Mouse (Mus musculus) layer of hippocampus, adult 8-10 months (tissue): ENCODE measurements around the gene Yipf1. TPM values are rescaled to one million over a fixed set of nuclear protein-coding genes. Genes with fewer than 3 reads are reported as not detected.

Source experiments
- DNase-seq, 2 experiments: peaks; one replicate each; pipeline ENCODE4 v3.0.0; 2022; ENCODE audit warnings: low spot score in 2 of 2
- total RNA-seq, 4 experiments: library from RNA; stranded (reverse); gene quantifications; 2 replicates each; pipeline ENCODE4 v1.2.4; 2022

Gene Yipf1
- total RNA-seq, 4 experiments from 2014 or later, result 47.8 to 56.9 (median 50.6) TPM

DNA sequence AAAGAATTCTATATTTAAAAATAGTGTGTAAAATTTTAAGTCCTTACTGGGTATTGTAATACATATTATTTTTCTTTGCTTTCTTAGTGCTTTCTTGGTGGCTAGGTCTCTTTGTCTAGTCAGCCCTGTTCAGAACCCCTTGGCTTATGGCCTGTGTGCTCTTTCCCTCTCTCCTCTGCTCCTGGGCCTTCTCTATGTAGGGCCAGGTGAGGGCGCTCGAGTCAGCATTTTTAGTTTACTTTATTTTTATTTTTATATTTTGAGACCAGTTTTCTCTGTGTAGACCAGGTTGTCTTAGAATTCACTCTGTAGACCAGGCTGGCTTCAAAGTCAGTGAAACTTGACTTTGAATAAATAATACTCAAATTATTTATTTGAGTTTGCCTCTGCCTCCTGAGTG lies 58.1 kb downstream of the Yipf1 start:
- DNase-seq, result no peak

DNA sequence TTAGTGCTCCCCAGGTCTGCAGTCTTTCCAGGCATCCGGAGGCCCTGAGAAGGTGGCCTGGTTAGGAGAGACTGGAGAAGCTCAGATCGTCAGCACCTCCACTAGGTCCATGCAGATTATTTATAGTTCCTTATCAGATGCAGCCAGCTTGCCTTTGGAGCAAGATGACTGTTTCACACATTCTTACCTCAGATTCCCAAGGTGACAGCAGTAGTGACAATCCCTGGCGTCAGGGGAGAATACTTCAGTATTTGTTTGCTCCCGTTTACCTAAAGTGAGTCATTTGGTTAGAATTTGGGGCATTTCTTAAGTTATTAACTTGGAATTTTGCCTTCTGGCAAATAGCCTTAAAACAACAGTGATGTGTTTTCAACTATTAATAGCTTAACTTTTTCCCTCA lies 60.5 kb downstream of the Yipf1 start:
- DNase-seq, result no peak

DNA sequence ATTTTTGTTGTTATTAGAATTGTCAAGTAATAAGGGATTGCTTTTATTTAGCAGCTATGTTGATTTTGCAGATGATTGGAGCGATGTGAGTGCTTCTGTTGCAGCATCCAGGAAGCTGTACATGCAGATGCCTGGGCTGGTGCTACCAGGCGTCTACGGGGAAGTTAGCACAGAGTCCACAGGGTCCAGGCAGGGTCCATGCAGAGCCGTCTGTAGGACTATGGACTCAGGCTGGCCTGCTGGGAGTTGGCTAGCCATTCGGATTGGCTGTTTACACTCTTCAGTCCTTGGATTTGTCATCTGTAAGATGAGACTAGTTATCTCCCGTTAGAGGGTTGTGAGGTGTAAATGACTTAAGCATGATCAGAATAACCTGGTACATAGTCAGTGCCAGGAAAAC lies 64.8 kb downstream of the Yipf1 start:
- no peak for DNase-seq

DNA sequence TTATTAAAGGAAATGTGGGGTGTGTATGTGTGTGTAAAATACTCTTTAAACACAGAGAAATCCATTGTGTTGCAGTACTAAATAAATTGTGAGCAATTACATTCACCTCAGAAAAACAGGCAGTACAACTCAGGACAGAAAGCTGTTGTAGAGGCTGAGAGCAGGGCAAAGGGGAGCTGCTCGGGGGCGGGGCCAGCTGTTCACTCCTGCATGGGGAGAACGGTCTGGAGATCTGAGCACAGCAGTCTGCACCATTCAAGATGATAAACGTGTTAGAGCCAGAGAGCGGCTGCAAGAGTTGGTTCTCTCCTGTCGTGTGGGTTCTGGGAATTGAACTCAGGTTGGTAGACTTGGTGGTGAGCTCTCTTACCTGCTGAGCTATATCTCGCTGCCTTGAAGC lies 66.7 kb downstream of the Yipf1 start:
- no peak for DNase-seq

DNA sequence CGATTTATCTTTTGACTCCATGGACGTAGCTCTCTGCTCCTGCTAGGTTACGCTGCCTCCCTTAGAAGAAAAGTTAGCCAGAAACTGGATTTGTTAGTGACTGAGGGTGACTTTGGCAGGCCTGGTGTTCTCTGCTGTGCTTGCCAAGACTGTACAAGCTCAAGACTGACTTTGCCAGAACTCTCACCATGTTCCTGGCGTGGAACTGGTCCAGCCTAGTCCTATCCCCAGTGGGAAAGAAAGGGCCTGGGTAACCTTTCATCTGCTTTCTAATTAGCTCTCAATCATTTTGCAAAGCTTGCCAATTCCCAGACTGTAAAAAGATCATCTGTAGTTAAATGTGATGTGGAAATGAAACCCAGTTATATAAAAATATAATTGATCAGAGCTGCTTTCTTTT lies 72.9 kb downstream of the Yipf1 start:
- peak; percentile 13 to 51 for DNase-seq

DNA sequence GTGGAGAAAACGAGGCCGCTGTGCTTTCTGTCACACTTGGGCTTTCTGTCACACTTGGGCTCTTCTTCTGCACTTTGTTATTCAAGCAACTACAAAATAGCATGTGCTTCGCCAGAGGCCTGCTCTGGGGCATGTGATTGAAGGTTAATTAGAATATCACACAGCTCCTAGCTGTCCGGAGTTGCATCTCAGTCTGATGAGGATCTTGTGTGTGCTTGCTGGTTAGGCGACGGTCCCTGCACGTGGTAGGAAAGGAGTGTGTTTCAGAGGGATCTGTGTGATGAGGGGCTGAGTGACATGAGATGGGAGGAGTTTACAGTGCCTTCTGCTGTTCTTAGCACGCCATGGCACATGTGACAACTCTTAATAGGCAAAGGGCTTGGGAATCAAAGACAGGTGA lies 73.3 kb downstream of the Yipf1 start:
- no peak for DNase-seq

DNA sequence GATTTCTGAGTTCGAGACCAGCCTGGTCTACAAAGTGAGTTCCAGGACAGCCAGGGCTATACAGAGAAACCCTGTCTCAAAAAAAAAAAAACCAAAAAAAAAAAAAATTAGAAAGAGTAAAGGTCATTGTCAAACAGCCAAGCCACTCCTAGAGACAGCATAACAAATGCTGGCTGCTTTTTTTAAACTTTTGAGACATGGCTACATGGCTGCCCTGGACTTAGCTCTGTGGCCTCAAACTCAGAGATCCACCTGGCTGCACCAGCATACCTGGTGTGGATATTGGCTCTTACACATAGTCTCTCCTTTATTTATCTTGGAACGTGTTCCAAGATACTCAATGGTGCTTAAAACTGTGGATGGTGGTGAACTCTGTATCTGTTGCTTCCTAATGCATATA lies 74.1 kb downstream of the Yipf1 start:
- DNase-seq, result no peak

DNA sequence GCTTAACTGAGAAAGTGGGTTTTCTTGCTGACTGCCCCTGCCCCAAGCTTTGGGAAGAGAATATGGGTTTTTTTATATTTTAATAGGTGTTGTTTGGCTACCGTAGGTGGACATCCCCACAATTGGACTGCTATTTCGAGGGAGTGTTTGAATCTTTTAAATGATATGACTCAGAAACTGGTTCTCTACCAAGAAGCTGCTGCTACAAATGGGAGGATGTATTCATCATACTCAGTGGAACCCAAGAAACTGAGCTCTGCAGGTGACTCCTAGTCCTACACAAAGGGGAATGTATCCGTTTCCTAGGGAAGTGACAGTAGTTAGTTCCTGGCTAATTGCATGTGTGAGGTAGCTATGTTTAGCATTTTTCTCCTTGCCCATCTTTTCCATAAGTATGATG lies 75.2 kb downstream of the Yipf1 start:
- no peak for DNase-seq

DNA sequence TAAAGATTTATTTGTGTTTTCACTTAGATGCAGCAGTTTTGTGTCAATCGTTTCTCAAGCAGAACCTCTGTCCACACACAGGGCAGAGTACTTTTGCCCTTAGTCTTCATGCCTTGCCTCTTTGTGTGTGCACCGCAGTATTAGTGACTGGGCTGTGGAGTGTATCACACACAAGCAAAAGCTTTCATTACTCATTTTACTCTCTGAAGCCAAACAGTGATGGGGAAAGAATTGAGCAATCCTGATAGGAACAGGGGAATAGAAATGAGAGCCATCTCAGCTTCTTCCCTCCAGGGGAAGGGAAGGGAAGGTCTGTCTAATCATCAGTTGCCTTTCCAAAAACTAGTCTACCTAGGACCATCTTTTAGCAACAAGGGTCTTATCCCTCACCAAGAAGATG lies 79.6 kb downstream of the Yipf1 start:
- DNase-seq, result no peak

Other genes with a start within 250 kb of the Yipf1 start
- 10 to 100 TPM; 55.4 to 67.1 (median 61.9) TPM for gene Mrpl37, start 247.5 kb upstream of the Yipf1 start, total RNA-seq
- 10 to 100 TPM in 1 of 4 experiments, 1 to 10 TPM in 3; 6.0 to 10.5 (median 7.5) TPM for gene Cyb5rl, start 247.4 kb upstream of the Yipf1 start, total RNA-seq
- not detected for gene Cdcp2, start 217.5 kb upstream of the Yipf1 start, total RNA-seq
- 100 to 1,000 TPM; 213 to 240 (median 224) TPM for gene Tmem59, start 136.0 kb upstream of the Yipf1 start, total RNA-seq
- 10 to 100 TPM; 15.9 to 18.9 (median 17.0) TPM for gene Tceanc2, start 135.2 kb upstream of the Yipf1 start, total RNA-seq
- gene Ldlrad1, start 105.2 kb upstream of the Yipf1 start, total RNA-seq, result under 1 TPM in 1 of 4 experiments, not detected in 3; 0.29 TPM
- 10 to 100 TPM; 30.5 to 38.5 (median 34.3) TPM for gene Lrrc42, start 60.8 kb upstream of the Yipf1 start, total RNA-seq
- gene Hspb11, start 60.8 kb upstream of the Yipf1 start, total RNA-seq, result 10 to 100 TPM; 18.9 to 24.1 (median 21.0) TPM
- gene Dio1, start 7.2 kb upstream of the Yipf1 start, total RNA-seq, result not detected
- 10 to 100 TPM; 10.4 to 15.3 (median 12.2) TPM for gene Ndc1, start 53.4 kb downstream of the Yipf1 start, total RNA-seq
- gene Glis1, start 120.2 kb downstream of the Yipf1 start, total RNA-seq, result 1 to 10 TPM in 3 of 4 experiments, under 1 TPM in 1; 0.99 to 3.1 (median 1.6) TPM